Mouse (Mus musculus) limb, embryonic 11.5 days (tissue): ENCODE data around the gene Klk5. TPM values are rescaled to one million over a fixed set of nuclear protein-coding genes. Genes with fewer than 3 reads are reported as not detected.

Experiments used
- ATAC-seq: fragments of 200-750 bp; cut with Nextera tagmentation; 2 replicates; pipeline ENCODE4 v1.8.0; 2017; ENCODE audit warnings: low read depth; ENCODE audit not compliant: insufficient number of reproducible peaks, low FRiP score, low TSS enrichment
- DNase-seq: peaks from one replicate; pipeline ENCODE4 v3.0.0-alpha.2; 2015; ENCODE audit warnings: low spot score
- H3K27ac ChIP-seq: fragments of 300-500 bp; sonication (generic); replicated peaks from 2 replicates; pipeline ENCODE4 v1.5.1; 2014; ENCODE audit warnings: low read depth, mild to moderate bottlenecking, low read length
- H3K27me3 ChIP-seq: fragments of 300-500 bp; sonication (generic); 2 replicates; pipeline ENCODE4 v1.6.1; 2014; ENCODE audit warnings: mild to moderate bottlenecking, low read length, mixed read lengths; ENCODE audit not compliant: control insufficient read depth, insufficient read depth
- H3K36me3 ChIP-seq: fragments of 300-500 bp; sonication (generic); 2 replicates; pipeline ENCODE4 v1.6.1; 2014; ENCODE audit warnings: mild to moderate bottlenecking, low read length, moderate library complexity, mixed read lengths; ENCODE audit not compliant: control insufficient read depth, insufficient read depth
- H3K4me1 ChIP-seq: fragments of 300-500 bp; sonication (generic); 2 replicates; pipeline ENCODE4 v1.6.1; 2014; ENCODE audit warnings: low read length, mixed read lengths; ENCODE audit not compliant: control insufficient read depth, insufficient read depth
- H3K4me2 ChIP-seq: fragments of 300-500 bp; sonication (generic); 2 replicates; pipeline ENCODE4 v1.6.1; 2014; ENCODE audit warnings: low read depth, mild to moderate bottlenecking, moderate library complexity; ENCODE audit not compliant: severe bottlenecking
- H3K4me3 ChIP-seq: fragments of 300-500 bp; sonication (generic); 2 replicates; pipeline ENCODE4 v1.5.1; 2014; ENCODE audit warnings: low read depth, low read length
- H3K9ac ChIP-seq: fragments of 300-500 bp; sonication (generic); 2 replicates; pipeline ENCODE4 v1.6.1; 2014; ENCODE audit warnings: mild to moderate bottlenecking, low read length
- H3K9me3 ChIP-seq: fragments of 300-500 bp; sonication (generic); 2 replicates; pipeline ENCODE4 v1.6.1; 2016; ENCODE audit warnings: low read length; ENCODE audit not compliant: control insufficient read depth
- WGBS: fragments of 180-500 bp; shearing (Covaris S2); extraction: QIAGEN DNeasy Blood & Tissue Kit; methylation state at CpG from one replicate; pipeline ENCODE4 v1.1.7; 2014; 5-methylcytosine and 5-hydroxymethylcytosine counted together
- polyA plus RNA-seq: library from polyadenylated mRNA; unstranded; fragments of >200 nt; fragmentation: Nextera tagmentation; extraction: Ambion mirVana; gene quantifications from 2 replicates; pipeline ENCODE4 v1.2.1, GENCODE M21; 2014

The Klk5 gene
- polyA plus RNA-seq, 1 experiment from 2014 or later: not detected

GRCm38 (mm10) chr7:43824199-43824598, 17.6 kb upstream of the Klk5 start, which contains the start of gene Klk6:
Gene Klk6 (plus strand): TSS chr7:43824499.
- DNase-seq (no peak), ATAC-seq (no peak)
- Histone ChIP-seq H3K9me3 (no peaks in the 10 kb centered on the region), H3K9ac (no peak within 1 kb of the TSS), H3K4me2 (no peak within 1 kb of the TSS), H3K27ac (no peak within 1 kb of the TSS), H3K36me3 (no peaks in the 10 kb centered on the region), H3K27me3 (no peaks in the 10 kb centered on the region), H3K4me1 (no peaks in the 10 kb centered on the region), H3K4me3 (no peak within 1 kb of the TSS)
- WGBS: 89% methylated on average over 10 of the region's 10 CpGs

GRCm38 (mm10) chr7:43826056-43826455, 15.7 kb upstream of the Klk5 start:
- ATAC-seq (no peak), DNase-seq (no peak)
- no peak overlapping the region for H3K4me3 ChIP-seq
- no peak overlapping the region for H3K9ac ChIP-seq
- H3K9me3 ChIP-seq: no peaks in the 10 kb centered on the region
- no peak overlapping the region for H3K4me2 ChIP-seq
- H3K36me3 ChIP-seq: no peaks in the 10 kb centered on the region
- no peaks in the 10 kb centered on the region for H3K4me1 ChIP-seq
- no peak overlapping the region for H3K27ac ChIP-seq
- no peaks in the 10 kb centered on the region for H3K27me3 ChIP-seq
- WGBS: 80% methylated on average over 5 of the region's 5 CpGs

GRCm38 (mm10) chr7:43827706-43828105, 14.1 kb upstream of the Klk5 start:
- no peaks in the 10 kb centered on the region for H3K36me3 ChIP-seq
- no peaks in the 10 kb centered on the region for H3K4me1 ChIP-seq
- no peak for DNase-seq
- H3K9ac ChIP-seq: no peak overlapping the region
- no peaks in the 10 kb centered on the region for H3K9me3 ChIP-seq
- no peak overlapping the region for H3K4me2 ChIP-seq
- H3K27me3 ChIP-seq: no peaks in the 10 kb centered on the region
- H3K27ac ChIP-seq: no peak overlapping the region
- WGBS: 80% methylated on average over 4 of the region's 4 CpGs
- no peak for ATAC-seq
- H3K4me3 ChIP-seq: no peak overlapping the region

GRCm38 (mm10) chr7:43829006-43829405, 12.8 kb upstream of the Klk5 start:
- Histone ChIP-seq H3K9ac (no peak overlapping the region), H3K27me3 (no peaks in the 10 kb centered on the region), H3K27ac (no peak overlapping the region), H3K9me3 (no peaks in the 10 kb centered on the region), H3K4me2 (no peak overlapping the region), H3K36me3 (no peaks in the 10 kb centered on the region), H3K4me3 (no peak overlapping the region), H3K4me1 (no peaks in the 10 kb centered on the region)
- 94% methylated on average over 8 of the region's 8 CpGs for WGBS
- no peak for DNase-seq
- no peak for ATAC-seq

- WGBS: 83% methylated on average over 4 of the region's 4 CpGs
- H3K36me3 ChIP-seq: no peaks in the 10 kb centered on the region
Observed at GRCm38 (mm10) chr7:43843801-43844200, 2.0 kb downstream of the Klk5 start.

GRCm38 (mm10) chr7:43851616-43852015, 9.8 kb downstream of the Klk5 start:
- ATAC-seq (no peak), DNase-seq (no peak)
- H3K4me1 ChIP-seq: no peaks in the 10 kb centered on the region
- no peaks in the 10 kb centered on the region for H3K9me3 ChIP-seq
- 91% methylated on average over 6 of the region's 6 CpGs for WGBS
- H3K27ac ChIP-seq: no peak overlapping the region
- no peaks in the 10 kb centered on the region for H3K36me3 ChIP-seq
- H3K4me3 ChIP-seq: no peak overlapping the region
- no peak overlapping the region for H3K9ac ChIP-seq
- H3K4me2 ChIP-seq: no peak overlapping the region
- H3K27me3 ChIP-seq: no peaks in the 10 kb centered on the region

More at GRCm38 (mm10) chr7:43843801-43844200, 2.0 kb downstream of the Klk5 start:
- Histone ChIP-seq H3K9ac (no peak overlapping the region), H3K4me3 (no peak overlapping the region), H3K4me1 (no peaks in the 10 kb centered on the region), H3K27ac (no peak overlapping the region), H3K9me3 (no peaks in the 10 kb centered on the region), H3K4me2 (no peak overlapping the region), H3K27me3 (no peaks in the 10 kb centered on the region)
- ATAC-seq (no peak), DNase-seq (no peak)

- Histone ChIP-seq H3K4me3 (no peak overlapping the region), H3K36me3 (no peaks in the 10 kb centered on the region), H3K27me3 (no peaks in the 10 kb centered on the region), H3K4me2 (no peak overlapping the region), H3K9me3 (no peaks in the 10 kb centered on the region), H3K27ac (no peak overlapping the region), H3K9ac (no peak overlapping the region), H3K4me1 (no peaks in the 10 kb centered on the region)
- ATAC-seq (no peak), DNase-seq (no peak)
- WGBS: 84% methylated on average over 9 of the region's 9 CpGs
Observed at GRCm38 (mm10) chr7:43854642-43855380, 13.0 kb downstream of the Klk5 start.

GRCm38 (mm10) chr7:43855709-43856108, 13.9 kb downstream of the Klk5 start:
- H3K4me3 ChIP-seq: no peak overlapping the region
- DNase-seq (no peak), ATAC-seq (no peak)
- 81% methylated on average over 3 of the region's 3 CpGs for WGBS
- H3K4me1 ChIP-seq: no peaks in the 10 kb centered on the region
- no peaks in the 10 kb centered on the region for H3K36me3 ChIP-seq
- no peaks in the 10 kb centered on the region for H3K9me3 ChIP-seq
- H3K27ac ChIP-seq: no peak overlapping the region
- H3K27me3 ChIP-seq: no peaks in the 10 kb centered on the region
- H3K9ac ChIP-seq: no peak overlapping the region
- H3K4me2 ChIP-seq: no peak overlapping the region

GRCm38 (mm10) chr7:43856307-43856706, 14.5 kb downstream of the Klk5 start:
- no peak overlapping the region for H3K4me2 ChIP-seq
- DNase-seq (no peak), ATAC-seq (no peak)
- H3K27ac ChIP-seq: no peak overlapping the region
- no peak overlapping the region for H3K4me3 ChIP-seq
- no peak overlapping the region for H3K9ac ChIP-seq
- no peaks in the 10 kb centered on the region for H3K36me3 ChIP-seq
- no peaks in the 10 kb centered on the region for H3K27me3 ChIP-seq
- 81% methylated on average over 7 of the region's 7 CpGs for WGBS
- no peaks in the 10 kb centered on the region for H3K9me3 ChIP-seq
- no peaks in the 10 kb centered on the region for H3K4me1 ChIP-seq
